17 mouse cellular contexts compared by ENCODE assay signal in the genomic region with DNA sequence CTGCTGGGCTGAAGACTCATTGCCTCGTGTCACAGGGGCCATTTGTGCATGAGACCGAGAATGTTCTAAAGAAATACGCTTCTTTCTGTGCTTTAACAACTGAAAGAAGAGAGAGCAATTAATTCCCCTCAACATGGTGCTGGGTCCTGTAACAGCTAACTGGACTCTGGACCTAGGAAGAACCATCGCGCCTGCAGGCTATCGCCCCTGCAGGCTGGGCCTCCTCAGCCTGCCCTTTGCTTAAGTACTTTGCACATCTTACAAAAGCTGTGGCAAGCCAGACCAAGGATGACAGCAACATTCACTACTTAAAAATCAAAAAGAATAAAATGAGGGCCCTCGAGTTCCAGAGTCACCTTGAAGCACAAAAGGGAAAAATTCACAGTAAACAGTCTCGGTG.
"Had no signal": no experiment of that assay in that cellular context is flagged by ENCODE, and none has a peak within 500 bp of the region (broad histone marks: within the 10 kb centered on the region; RNA-seq: fewer than 3 reads in every experiment).

No protein-coding gene starts in this region.

- H3K4me3 ChIP-seq: lung, embryonic 15.5 days; megakaryocyte, embryonic 14.5 days; neural tube, embryonic 12.5 days; stomach, embryonic 15.5 days had no signal

- H3K4me2 ChIP-seq: lung, embryonic 15.5 days; midbrain, embryonic 11.5 days; neural tube, embryonic 12.5 days; stomach, embryonic 15.5 days had no signal

- H3K27me3 ChIP-seq: lung, embryonic 15.5 days; megakaryocyte, embryonic 14.5 days; neural tube, embryonic 12.5 days; stomach, embryonic 15.5 days had no signal

- DNase-seq: liver, postnatal 0 days; lung, adult 2 months; lung, postnatal 14 days; lung, postnatal 36 days; midbrain, embryonic 14.5 days; right cerebral cortex, postnatal 14 days; thymus, adult 2 months; thymus, postnatal 25 days; thymus, postnatal 4 days had no signal

- H3K36me3 ChIP-seq: lung, embryonic 15.5 days; neural tube, embryonic 12.5 days; stomach, embryonic 15.5 days had no signal

- H3K9ac ChIP-seq: liver, postnatal 0 days; lung, embryonic 15.5 days; neural tube, embryonic 12.5 days; stomach, embryonic 15.5 days had no signal

- ATAC-seq: liver, postnatal 0 days; lung, postnatal 0 days had no signal

- H3K27ac ChIP-seq: lung, embryonic 15.5 days; macrophage; neural tube, embryonic 12.5 days; stomach, embryonic 15.5 days; stomach, postnatal 0 days had no signal

- H3K9me3 ChIP-seq: lung, embryonic 15.5 days; neural tube, embryonic 12.5 days; stomach, embryonic 15.5 days had no signal

- H3K4me1 ChIP-seq: lung, embryonic 15.5 days; neural tube, embryonic 12.5 days; stomach, embryonic 15.5 days had no signal
